Mouse (Mus musculus) G1E (cell line): ENCODE measurements around the gene Slfn5.

Experiments
- CTCF ChIP-seq: IDR thresholded peaks from 2 replicates; pipeline ENCODE4 v1.5.1; 2012; ENCODE audit warnings: low read depth, low read length, inconsistent platforms, mixed read lengths
- GATA1 ChIP-seq: IDR thresholded peaks from 2 replicates; pipeline ENCODE4 v1.6.1; 2012; ENCODE audit warnings: borderline replicate concordance, low read length, inconsistent platforms, mixed read lengths
- GATA2 ChIP-seq: IDR thresholded peaks from 2 replicates; pipeline ENCODE4 v1.6.1; 2012; ENCODE audit warnings: low read depth, low read length, inconsistent platforms, borderline replicate concordance
- POLR2AphosphoS5 ChIP-seq: IDR thresholded peaks from 2 replicates; pipeline ENCODE4 v1.6.1; 2012; ENCODE audit warnings: low read depth, low read length, inconsistent platforms; ENCODE audit not compliant: insufficient replicate concordance
- TAL1 ChIP-seq: conservative IDR thresholded peaks from 2 replicates; pipeline ENCODE4 v1.6.1; 2012; ENCODE audit warnings: low read depth, low read length, inconsistent platforms, mixed read lengths

DNA sequence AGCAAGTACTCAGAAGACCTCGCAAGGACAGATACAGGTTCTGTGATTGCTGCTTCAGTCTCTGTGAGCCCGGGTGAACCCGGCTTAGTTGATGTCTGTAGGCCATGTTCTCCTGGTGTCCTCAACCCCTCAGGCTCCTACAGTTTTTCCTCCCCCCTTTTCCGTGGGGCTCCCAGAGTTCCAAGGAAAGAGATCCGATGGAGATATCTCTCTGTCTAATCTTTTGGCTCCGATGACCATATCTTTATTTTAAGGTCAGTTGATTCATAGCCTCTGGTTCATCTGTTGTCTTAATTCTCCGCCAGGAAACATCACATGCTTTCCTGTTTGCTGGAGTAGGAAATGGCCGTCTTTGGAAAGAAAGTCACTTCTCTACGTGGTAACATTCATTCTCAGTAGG is 2.1 kb upstream of the Slfn5 start:
- TF ChIP-seq CTCF (no peak), TAL1 (no peak), GATA1 (no peak), POLR2AphosphoS5 (no peak), GATA2 (no peak)
